Mouse (Mus musculus) lung, embryonic 15.5 days (tissue): ENCODE data around the gene Ift122. TPM values are rescaled to one million over a fixed set of nuclear protein-coding genes. Genes with fewer than 3 reads are reported as not detected.
A peak's percentile ranks its signal among the peaks of the same experiment; 100 is the strongest.

Experiments used
- ATAC-seq: fragments of 200-750 bp; cut with Nextera tagmentation; 2 replicates; pipeline ENCODE4 v1.8.0; 2017; ENCODE audit warnings: moderate number of reproducible peaks, borderline replicate concordance; ENCODE audit not compliant: low FRiP score, low TSS enrichment; ENCODE audit errors: extremely low read depth
- H3K27ac ChIP-seq: fragments of 300-500 bp; sonication (generic); 2 replicates; pipeline ENCODE4 v1.5.1; 2015; ENCODE audit warnings: moderate library complexity, mild to moderate bottlenecking, inconsistent platforms
- H3K27me3 ChIP-seq: fragments of 300-500 bp; sonication (generic); 2 replicates; pipeline ENCODE4 v1.6.1; 2015; ENCODE audit warnings: inconsistent platforms
- H3K36me3 ChIP-seq: fragments of 300-500 bp; sonication (generic); 2 replicates; pipeline ENCODE4 v1.6.1; 2015; ENCODE audit warnings: inconsistent platforms
- H3K4me1 ChIP-seq: fragments of 300-500 bp; sonication (generic); 2 replicates; pipeline ENCODE4 v1.6.1; 2015; ENCODE audit warnings: inconsistent platforms
- H3K4me2 ChIP-seq: fragments of 300-500 bp; sonication (generic); 2 replicates; pipeline ENCODE4 v1.6.1; 2015; ENCODE audit warnings: inconsistent platforms, mild to moderate bottlenecking, moderate library complexity
- H3K4me3 ChIP-seq: fragments of 300-500 bp; sonication (generic); 2 replicates; pipeline ENCODE4 v1.5.1; 2015; ENCODE audit warnings: mild to moderate bottlenecking, inconsistent platforms
- H3K9ac ChIP-seq: fragments of 300-500 bp; sonication (generic); 2 replicates; pipeline ENCODE4 v1.6.1; 2015; ENCODE audit warnings: inconsistent platforms
- H3K9me3 ChIP-seq: fragments of 300-500 bp; sonication (generic); 2 replicates; pipeline ENCODE4 v1.6.1; 2016; ENCODE audit warnings: inconsistent platforms
- WGBS: fragments of 180-500 bp; shearing (Covaris S2); methylation state at CpG from one replicate; pipeline ENCODE4 v1.1.7; 2015; 5-methylcytosine and 5-hydroxymethylcytosine counted together
- polyA plus RNA-seq: library from polyadenylated mRNA; unstranded; fragments of >200 nt; fragmentation: Nextera tagmentation; extraction: Ambion mirVana; gene quantifications from 2 replicates; pipeline ENCODE4 v1.2.1, GENCODE M21; 2015

Gene Ift122
- polyA plus RNA-seq, 1 experiment from 2014 or later = 24.6 TPM

DNA sequence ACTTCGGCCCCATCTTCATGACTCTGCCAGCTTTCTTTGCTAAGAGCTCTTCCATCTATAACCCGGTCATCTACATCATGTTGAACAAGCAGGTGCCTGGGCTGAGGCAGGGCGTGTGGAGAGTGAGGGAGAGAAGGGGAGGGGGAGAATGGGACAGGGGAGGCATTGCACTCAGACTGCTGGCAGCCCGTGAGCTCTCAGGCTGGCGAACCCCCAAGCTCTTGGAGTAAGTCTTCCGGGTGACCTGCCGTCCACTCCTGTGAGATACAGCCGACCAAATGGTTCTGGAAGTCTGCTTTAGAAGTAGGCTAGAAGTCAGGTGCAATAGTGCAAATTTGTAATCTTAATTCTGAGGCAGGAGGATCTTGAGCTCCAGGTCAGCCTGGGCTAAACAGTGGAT is 82.3 kb downstream of the Ift122 start:
- Histone ChIP-seq H3K4me1 (no peaks in the 10 kb centered on the region), H3K4me3 (no peak overlapping the region), H3K4me2 (no peak overlapping the region), H3K9me3 (no peaks in the 10 kb centered on the region), H3K27ac (no peak overlapping the region), H3K36me3 (no peaks in the 10 kb centered on the region), H3K9ac (no peak overlapping the region), H3K27me3 (no peaks in the 10 kb centered on the region)
- WGBS = 76% methylated on average over 8 of the region's 8 CpGs
- ATAC-seq = no peak

DNA sequence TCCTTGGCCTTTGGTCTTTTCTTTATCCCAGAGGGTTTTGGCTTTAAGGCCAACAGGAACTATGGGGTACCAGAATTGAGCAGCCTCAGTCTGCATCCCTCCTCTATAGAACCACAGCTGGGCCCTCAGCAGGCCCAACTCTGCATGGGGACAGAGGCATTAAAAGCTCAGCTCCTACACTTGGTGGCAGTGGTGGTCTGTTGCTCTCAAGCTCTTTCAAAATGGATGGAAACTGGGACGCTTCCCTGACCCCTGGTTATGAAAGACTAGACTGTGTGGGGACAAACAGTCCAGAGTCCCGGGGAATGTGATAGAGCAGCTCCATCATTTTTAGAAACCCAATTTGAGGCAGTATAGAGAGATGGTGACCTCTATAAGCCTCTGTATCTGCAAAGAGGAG is 84.7 kb downstream of the Ift122 start:
- H3K36me3 ChIP-seq = no peaks in the 10 kb centered on the region
- no peak overlapping the region for H3K27ac ChIP-seq
- H3K4me2 ChIP-seq = no peak overlapping the region
- H3K27me3 ChIP-seq = no peaks in the 10 kb centered on the region
- peaks cover 16% of the 10 kb centered on the region for H3K4me1 ChIP-seq
- no peak overlapping the region for H3K4me3 ChIP-seq
- H3K9me3 ChIP-seq = no peaks in the 10 kb centered on the region
- WGBS = 78% methylated on average over 2 of the region's 2 CpGs
- H3K9ac ChIP-seq = no peak overlapping the region
- no peak for ATAC-seq

DNA sequence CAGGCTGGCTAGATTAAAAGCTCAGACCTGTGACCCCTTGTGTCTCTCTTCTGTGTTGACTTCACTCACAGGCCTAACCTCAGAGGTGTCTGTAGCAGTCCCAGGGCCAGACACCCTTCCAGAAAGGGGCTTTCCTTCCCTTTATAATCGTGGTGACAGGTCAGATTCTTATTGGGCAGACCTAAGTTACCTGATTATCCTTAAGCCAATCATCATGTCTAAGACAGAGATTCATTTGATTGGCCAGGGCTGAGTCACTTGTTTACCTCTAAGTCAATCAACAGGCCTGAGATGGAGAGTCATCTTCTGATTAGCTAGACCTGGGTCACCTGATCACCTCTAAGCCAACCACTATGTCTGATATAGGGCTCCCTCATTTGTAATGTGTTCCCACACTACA is 85.5 kb downstream of the Ift122 start:
- WGBS = 54% methylated on average over 1 of the region's 1 CpGs

DNA sequence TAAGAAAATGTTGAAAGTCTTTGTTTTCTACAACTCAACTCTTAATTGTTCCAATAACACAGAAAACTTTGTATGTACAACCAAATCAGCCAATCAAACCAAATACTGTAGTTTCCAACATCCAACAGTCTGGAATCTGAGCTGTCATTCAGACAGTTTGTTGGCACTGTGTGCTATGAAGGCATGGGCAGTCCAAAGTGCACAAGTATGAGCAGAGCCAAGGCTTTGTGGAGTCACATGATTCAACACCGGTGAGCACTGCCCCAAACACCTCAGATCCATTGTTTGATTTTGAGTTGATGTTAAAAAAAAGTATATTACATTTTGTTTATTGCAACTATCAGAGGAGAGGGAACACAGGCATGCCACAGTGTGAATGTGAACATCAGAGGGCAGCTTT is 87.3 kb downstream of the Ift122 start:
- Histone ChIP-seq H3K9ac (no peak overlapping the region), H3K27me3 (no peaks in the 10 kb centered on the region), H3K27ac (no peak overlapping the region), H3K4me1 (peaks cover 24% of the 10 kb centered on the region), H3K4me3 (no peak overlapping the region), H3K9me3 (no peaks in the 10 kb centered on the region), H3K4me2 (no peak overlapping the region), H3K36me3 (no peaks in the 10 kb centered on the region)
- 53% methylated on average over 1 of the region's 1 CpGs for whole genome bisulfite sequencing
- no peak for ATAC-seq

More for the DNA sequence above, 85.5 kb downstream of the Ift122 start:
- Histone ChIP-seq H3K27ac (no peak overlapping the region), H3K4me3 (no peak overlapping the region), H3K27me3 (no peaks in the 10 kb centered on the region), H3K4me2 (no peak overlapping the region), H3K4me1 (peaks cover 22% of the 10 kb centered on the region), H3K36me3 (no peaks in the 10 kb centered on the region), H3K9me3 (no peaks in the 10 kb centered on the region), H3K9ac (no peak overlapping the region)
- ATAC-seq = no peak

DNA sequence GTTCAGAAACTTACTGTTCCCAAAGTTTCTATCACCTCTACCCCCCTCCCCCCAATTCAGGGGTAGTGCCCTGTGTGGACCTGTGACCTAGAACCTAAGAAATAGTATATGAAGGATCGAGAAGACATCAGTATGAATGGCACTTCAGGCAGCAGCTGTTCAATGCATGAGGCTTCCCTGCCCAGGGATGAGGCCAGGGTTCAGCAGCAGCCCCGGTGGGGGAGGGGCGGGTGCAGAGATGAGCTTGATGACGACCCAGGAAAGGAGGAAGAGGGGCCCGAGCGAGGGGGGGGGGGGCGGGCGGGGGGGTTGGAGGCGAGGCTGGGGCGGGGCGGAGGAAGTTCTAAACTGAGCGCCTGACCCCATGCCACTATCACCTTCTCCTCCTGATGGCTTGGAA is 87.9 kb downstream of the Ift122 start:
- peaks cover 24% of the 10 kb centered on the region for H3K4me1 ChIP-seq
- H3K9me3 ChIP-seq = no peaks in the 10 kb centered on the region
- no peak overlapping the region for H3K27ac ChIP-seq
- no peaks in the 10 kb centered on the region for H3K36me3 ChIP-seq
- no peaks in the 10 kb centered on the region for H3K27me3 ChIP-seq
- no peak overlapping the region for H3K4me2 ChIP-seq
- H3K4me3 ChIP-seq = no peak overlapping the region
- 9% methylated on average over 8 of the region's 12 CpGs for WGBS
- ATAC-seq = no peak; the same call in 1 of the 2 replicates
- H3K9ac ChIP-seq = no peak overlapping the region

DNA sequence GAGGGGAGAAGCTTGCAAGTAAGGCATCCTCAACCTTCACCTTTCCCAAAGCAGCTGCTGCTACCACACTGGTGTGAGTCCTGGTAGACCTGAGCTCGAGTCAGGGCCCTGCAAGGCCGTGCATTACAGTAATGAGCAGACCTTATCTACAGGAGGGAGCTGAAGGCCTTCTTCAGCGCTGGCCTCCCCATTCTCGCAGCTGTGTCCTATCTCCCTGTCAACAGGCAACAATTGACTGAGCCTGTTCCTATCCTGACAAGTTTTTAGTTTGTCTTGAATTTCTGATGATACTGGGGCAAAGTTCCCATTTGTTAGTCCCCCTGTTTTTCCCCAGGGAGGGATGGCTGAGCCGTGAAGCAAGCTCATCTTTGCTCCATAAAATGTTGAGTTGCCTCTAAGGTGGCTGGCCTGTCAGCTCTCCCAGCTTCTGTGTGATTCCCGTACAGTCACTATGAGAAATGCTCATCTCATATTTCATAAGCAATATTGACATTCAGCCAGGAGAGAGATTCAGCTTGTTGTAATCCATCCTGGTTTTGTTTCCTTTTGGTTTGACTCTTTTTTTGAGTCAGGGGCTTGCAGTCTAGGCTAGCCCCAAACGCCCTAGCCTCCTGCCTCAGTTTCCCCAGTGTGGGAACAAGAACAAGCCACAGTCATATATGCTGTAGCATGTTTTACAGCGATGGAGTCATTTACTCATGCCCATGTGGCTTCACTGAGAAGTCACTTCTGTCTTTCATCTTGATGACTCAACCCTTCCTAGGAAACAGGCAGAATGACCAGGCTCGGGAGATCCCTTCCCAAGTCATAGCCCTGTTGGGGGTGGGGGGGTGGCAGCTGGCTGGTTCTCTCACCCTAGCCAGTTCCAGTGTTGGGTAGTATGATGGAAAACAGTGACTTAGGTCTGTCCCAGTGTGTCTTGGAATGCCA is 90.5 kb downstream of the Ift122 start:
- 52% methylated on average over 9 of the region's 9 CpGs for WGBS

DNA sequence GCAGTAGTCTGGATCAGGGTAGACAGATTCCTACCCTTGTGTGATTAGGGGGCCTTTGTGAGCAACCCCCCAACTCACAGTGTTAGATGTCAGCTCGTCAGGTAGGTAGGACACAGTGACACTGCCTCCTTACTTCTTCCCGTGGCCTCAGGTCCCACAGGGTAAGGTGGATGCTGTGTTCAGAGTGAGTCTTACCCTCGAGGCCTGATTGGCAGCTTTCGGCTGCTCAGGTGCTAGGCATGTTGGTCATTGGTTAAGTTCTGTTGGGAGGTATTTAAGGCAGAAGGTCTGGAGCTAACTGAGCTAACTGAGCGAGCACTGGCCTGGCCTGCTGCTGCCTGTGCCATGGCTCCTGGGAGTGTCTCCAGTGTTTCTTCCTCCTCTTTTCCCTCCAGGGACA is 91.4 kb downstream of the Ift122 start, which contains the start of gene H1foo:
TSS of gene H1foo (plus strand) at position 301 of the 400 bp plus-strand sequence.
- no peak within 1 kb of the TSS for H3K4me3 ChIP-seq
- H3K9ac ChIP-seq = no peak within 1 kb of the TSS
- H3K4me1 ChIP-seq = peaks cover 24% of the 10 kb centered on the region
- H3K27ac ChIP-seq = no peak within 1 kb of the TSS
- no peaks in the 10 kb centered on the region for H3K27me3 ChIP-seq
- 83% methylated on average over 5 of the region's 5 CpGs for WGBS
- H3K36me3 ChIP-seq = no peaks in the 10 kb centered on the region
- no peaks in the 10 kb centered on the region for H3K9me3 ChIP-seq
- no peak within 1 kb of the TSS for H3K4me2 ChIP-seq
- ATAC-seq = no peak

More for the DNA sequence above, 90.5 kb downstream of the Ift122 start:
- peaks cover 24% of the 10 kb centered on the region for H3K4me1 ChIP-seq
- no peak overlapping the region for H3K9ac ChIP-seq
- no peaks in the 10 kb centered on the region for H3K27me3 ChIP-seq
- H3K27ac ChIP-seq = no peak overlapping the region
- no peaks in the 10 kb centered on the region for H3K36me3 ChIP-seq
- no peaks in the 10 kb centered on the region for H3K9me3 ChIP-seq
- H3K4me3 ChIP-seq = no peak overlapping the region
- ATAC-seq = no peak
- no peak overlapping the region for H3K4me2 ChIP-seq

DNA sequence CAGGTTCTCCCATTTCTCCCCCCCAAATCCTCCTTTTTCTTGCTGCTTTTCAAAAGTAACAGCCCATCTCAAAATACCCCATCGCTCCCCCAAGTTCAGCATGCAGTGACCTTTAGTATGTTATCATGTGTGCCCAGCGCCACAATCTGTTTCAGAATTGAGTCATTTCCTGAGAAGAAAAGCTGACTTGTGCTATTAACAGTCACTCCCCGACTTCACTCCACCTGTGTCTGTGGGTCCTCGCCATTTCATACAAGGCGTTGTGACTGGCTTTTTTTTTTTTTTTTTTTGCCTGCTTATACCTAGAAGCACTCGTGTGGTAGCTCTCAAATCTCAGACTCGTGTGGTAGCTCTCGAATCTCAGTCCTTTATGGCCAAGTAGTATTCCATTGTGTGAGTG is 92.4 kb downstream of the Ift122 start:
- ATAC-seq = no peak
- Histone ChIP-seq H3K4me2 (no peak overlapping the region), H3K9ac (no peak overlapping the region), H3K9me3 (no peaks in the 10 kb centered on the region), H3K27ac (no peak overlapping the region), H3K4me3 (no peak overlapping the region), H3K36me3 (no peaks in the 10 kb centered on the region), H3K4me1 (peaks cover 24% of the 10 kb centered on the region), H3K27me3 (no peaks in the 10 kb centered on the region)
- WGBS = 77% methylated on average over 8 of the region's 8 CpGs

DNA sequence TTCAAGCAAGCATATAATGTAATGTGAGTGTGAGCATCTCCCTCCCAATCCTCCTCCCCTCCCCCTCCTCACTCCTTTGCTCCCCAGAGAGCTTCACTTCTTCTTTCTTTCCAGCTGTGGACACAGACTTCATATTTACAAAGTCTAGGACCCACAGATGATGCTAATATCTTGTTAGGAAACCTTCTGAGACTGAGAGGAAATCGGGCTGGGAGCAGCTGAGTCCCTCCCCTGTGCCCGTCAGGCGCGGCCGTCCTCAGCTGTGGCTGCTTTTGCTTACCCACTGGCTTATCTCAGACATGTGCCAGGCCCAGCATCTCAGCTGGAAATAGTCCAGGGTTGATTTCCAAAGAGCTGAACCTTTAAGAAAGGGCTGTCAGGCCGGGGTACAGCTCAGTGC is 93.1 kb downstream of the Ift122 start:
- WGBS = 44% methylated on average over 6 of the region's 6 CpGs
- ATAC-seq = no peak

DNA sequence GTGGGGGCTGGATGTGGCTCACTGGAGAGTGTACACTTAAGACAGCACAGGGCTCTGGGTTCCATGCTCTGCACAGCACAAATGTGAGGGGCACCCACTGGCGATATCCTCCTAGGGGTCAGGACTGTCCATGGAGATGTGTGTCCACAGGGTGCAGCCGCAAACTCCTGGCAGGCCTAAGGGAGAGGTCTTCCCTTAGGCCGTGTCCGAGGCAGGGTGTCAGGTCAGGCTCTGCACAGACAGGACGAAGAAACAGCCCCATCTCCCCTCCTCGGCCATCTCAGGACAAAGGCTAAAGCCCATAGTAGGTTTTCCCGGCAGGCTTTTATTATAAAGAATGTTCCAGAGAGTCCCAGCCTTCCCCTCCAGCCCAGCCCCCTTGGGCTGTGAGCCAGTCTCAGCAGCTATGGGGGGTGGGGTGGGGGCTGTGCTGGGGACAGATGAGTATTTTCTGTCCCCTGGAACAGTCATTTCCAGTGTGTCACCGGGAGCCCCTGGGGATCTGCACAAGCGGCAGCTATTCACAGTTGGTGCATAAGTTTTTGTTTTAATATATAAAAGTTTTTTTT is 101.3 kb downstream of the Ift122 start:
- H3K27ac ChIP-seq = peak overlapping the region; percentile 65
- no peaks in the 10 kb centered on the region for H3K9me3 ChIP-seq
- H3K4me2 ChIP-seq = no peak overlapping the region
- no peak overlapping the region for H3K9ac ChIP-seq
- 70% methylated on average over 9 of the region's 9 CpGs for WGBS
- no peaks in the 10 kb centered on the region for H3K27me3 ChIP-seq
- H3K4me3 ChIP-seq = no peak overlapping the region
- H3K4me1 ChIP-seq = peaks cover 54% of the 10 kb centered on the region
- H3K36me3 ChIP-seq = peaks cover 27% of the 10 kb centered on the region
- ATAC-seq = no peak

More for the DNA sequence above, 93.1 kb downstream of the Ift122 start:
- H3K9me3 ChIP-seq = no peaks in the 10 kb centered on the region
- H3K27ac ChIP-seq = no peak overlapping the region
- H3K4me3 ChIP-seq = no peak overlapping the region
- no peaks in the 10 kb centered on the region for H3K27me3 ChIP-seq
- H3K36me3 ChIP-seq = no peaks in the 10 kb centered on the region
- H3K4me1 ChIP-seq = peaks cover 17% of the 10 kb centered on the region
- no peak overlapping the region for H3K9ac ChIP-seq
- H3K4me2 ChIP-seq = no peak overlapping the region

DNA sequence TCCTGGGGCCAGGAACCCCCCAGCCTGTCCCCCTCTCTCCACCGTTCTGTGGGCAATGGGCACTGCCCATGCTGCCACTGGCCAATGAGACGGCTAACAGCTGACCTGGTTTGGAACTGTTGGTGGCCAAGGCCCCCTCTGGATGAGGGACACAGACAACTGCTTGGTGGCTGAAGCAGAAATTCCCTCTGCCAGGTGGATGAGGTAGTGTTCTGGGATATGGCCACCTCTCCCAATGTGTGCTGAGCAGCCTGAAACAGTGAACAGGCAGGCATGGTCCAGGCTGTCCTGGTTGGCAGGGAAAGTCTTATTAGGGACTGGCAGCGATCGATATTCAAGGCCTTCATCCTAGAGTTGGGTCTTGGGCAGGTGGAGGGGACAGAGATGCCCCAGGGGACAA is 101.9 kb downstream of the Ift122 start:
- Histone ChIP-seq H3K4me1 (peaks cover 60% of the 10 kb centered on the region), H3K36me3 (peaks cover 33% of the 10 kb centered on the region), H3K4me3 (no peak overlapping the region)

DNA sequence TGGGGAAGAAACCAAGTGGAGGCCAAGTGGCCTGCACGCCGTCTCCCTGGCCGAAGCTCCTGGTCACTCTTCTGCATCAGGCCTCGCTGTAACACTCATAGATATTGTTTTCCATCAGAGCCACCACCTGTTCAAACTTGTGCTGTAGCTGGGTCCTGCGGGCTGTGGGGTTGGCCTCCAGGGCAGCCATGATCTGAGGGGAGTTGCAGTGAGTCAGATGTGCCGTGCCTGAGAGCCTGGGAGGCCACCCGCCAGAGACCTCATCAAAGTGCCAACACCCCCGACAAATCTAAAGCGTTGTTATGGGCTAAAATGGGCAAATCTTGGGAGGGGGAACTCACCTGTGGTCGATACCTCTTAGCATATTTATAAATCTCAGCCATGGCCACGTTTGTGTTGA is 102.4 kb downstream of the Ift122 start:
- ATAC-seq = no peak
- Histone ChIP-seq H3K9me3 (no peaks in the 10 kb centered on the region), H3K27ac (no peak overlapping the region), H3K4me1 (peaks cover 63% of the 10 kb centered on the region), H3K36me3 (peaks cover 38% of the 10 kb centered on the region), H3K4me3 (no peak overlapping the region), H3K4me2 (no peak overlapping the region), H3K9ac (no peak overlapping the region), H3K27me3 (no peaks in the 10 kb centered on the region)
- 72% methylated on average over 11 of the region's 11 CpGs for WGBS

More for the DNA sequence above, 101.9 kb downstream of the Ift122 start:
- H3K4me2 ChIP-seq = no peak overlapping the region
- 72% methylated on average over 4 of the region's 4 CpGs for WGBS
- H3K27me3 ChIP-seq = no peaks in the 10 kb centered on the region
- no peaks in the 10 kb centered on the region for H3K9me3 ChIP-seq
- peak overlapping the region; percentile 65; the same call in 1 of the 2 replicates for H3K27ac ChIP-seq
- no peak for ATAC-seq
- no peak overlapping the region for H3K9ac ChIP-seq
